Mouse (Mus musculus) yolk sac, embryonic 10.5 days (tissue): ENCODE measurements around the gene Fam71f2.

ENCODE experiments used
- DNase-seq: peaks from one replicate; pipeline ENCODE4 v3.0.0-alpha.2; 2017; ENCODE audit warnings: low spot score

Fam71f2 gene

DNA sequence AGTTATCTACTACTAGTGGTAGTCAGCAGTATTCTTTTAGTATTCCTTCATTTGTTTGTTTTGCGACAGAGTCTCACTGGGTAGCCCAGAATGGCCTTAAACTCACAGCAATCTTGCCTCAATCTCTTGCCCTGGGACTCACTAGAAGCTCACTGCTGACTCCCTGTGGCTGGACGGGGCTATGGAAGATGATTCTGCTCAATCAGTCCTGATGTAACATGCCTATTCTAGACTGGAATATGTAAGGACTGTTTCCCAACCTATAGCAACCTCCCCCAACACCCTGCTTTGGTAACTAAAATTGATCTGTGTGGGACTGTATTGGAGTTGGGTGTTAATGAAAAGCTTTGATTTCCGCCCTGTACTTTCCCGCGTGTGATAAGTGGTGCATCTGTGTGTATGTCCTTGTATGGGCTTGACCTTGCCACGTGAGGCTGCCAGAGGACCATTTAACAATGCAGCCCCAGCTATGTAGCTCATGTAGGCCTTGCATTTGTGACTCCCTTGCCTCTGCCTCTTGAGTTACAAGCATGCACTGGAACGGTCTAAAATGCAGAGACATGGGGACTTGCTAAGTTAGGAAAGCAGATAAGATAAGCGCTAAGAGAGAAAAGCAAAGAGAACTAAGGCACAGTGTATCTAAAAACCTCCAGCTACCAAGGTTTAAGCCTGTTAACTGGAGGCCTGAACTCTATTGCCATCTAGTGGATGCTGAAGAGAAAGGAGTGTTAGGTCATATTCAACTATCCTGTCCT lies 703 bp upstream of the Fam71f2 start:
- peak; percentile 61 for DNase-seq

DNA sequence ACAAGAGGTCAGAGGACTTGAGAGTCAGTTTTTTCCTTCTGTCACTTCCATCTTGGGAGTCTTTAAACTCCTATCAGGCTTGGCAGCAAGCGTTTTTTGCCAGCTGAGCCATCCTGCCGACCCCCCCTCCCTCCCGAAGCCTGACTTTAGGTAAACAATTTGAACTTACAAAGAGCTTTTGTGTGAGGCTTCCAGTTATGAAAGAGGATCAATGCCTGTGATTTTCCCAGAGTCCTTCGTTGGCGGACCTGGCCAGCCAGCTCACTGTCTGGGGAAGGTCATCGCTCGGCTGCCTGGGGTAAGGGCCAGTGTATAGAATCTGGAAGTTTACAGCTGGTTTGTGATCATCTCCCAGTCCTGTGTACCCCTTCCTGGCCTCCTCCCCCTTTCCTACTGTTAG lies 1.3 kb downstream of the Fam71f2 start:
- DNase-seq: no peak

DNA sequence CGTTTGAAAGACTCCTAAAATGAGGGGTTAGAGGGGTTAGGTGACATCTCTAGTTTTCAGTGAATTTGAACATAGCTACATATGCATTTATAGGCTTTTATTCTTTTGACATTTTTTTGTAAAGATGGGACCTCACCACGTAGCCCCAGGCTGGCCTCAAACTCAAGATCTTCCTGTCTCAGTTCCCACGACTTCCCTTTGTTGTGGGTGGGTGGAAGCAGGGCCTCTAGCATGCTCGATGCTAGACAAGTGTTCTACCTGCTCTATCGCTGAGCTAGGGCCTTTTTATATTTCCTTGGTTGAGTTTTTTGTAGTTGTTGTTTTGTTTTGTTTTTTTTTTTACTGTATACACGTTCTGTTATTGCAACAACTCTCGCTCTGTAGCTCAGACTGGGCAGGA lies 7.5 kb downstream of the Fam71f2 start:
- no peak for DNase-seq

DNA sequence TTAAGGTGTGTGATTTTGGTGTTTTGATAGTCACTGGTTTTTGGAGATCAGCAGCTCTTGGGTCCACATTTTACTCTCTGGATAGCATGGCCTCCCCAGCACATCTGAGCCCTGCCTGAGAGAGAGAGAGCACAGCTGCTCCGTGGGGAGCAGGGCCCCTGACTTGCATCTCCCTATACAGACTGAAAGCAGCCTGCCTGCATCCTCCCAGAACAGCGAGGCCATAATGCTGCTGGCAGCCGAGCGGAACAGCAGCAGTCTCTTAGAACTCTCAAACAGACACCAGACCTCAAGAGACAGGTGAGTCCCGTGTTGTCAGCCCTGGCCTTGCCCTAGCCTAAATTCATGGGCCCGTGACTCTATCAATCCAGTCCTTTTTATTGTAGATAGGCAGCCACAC lies 8.1 kb downstream of the Fam71f2 start:
- DNase-seq: no peak

DNA sequence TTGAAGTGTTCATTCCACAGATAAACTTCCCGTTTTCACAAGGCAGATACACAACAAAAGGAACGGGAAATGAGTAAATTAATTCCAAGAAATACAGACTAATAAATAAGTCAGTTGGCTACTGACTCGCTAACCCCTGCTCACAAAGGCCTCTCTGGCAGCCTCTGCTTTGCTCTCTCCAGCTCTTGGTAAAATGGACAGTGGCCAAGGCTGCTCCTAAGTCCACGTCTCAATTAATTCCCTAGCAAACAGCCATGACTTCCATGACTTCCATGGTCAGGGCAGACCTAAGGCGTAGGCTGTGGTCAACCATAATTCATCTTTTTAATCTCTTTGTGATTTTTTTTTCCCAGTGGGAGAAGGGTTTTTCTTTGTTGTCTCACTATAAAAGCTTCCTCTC lies 8.6 kb downstream of the Fam71f2 start:
- DNase-seq: no peak

DNA sequence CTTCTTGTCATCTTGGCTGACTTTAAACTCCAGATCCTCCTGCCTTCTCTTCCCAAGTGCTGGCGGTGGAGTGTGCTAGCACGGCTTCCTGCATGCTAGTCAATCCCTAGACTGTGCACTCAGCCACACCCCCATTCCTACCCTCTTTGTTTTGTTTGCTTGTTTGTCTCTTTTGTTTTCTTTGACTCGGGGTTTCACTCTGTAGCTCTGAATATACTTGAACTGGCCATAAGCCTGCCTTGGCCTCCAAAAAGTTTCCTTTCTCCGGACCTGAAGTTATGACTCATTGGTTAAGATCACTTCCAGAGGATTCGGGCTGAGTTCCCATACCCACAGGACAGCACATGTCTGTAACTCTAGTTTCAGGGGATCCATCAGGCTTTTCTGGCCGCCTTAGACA lies 9.3 kb downstream of the Fam71f2 start:
- no peak for DNase-seq

DNA sequence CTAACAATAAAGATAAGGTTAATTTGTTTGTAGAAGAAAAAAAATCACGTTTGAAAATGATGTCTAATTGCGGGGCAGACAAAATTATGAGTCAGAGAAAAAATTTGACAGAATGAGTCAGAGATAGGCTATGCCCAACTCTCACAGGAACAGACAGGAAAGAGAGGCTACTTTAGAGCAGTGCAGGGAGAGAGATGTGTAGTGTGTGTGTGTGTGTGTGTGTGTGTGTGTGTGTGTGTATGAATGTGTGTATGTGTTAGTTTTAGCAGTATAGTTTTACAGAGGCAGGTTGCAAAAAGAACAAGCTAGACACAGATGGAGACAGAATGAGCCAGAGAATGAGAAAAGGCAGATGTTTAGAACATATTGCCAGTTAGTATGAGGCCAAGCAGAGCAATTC lies 19.7 kb downstream of the Fam71f2 start:
- no peak for DNase-seq

DNA sequence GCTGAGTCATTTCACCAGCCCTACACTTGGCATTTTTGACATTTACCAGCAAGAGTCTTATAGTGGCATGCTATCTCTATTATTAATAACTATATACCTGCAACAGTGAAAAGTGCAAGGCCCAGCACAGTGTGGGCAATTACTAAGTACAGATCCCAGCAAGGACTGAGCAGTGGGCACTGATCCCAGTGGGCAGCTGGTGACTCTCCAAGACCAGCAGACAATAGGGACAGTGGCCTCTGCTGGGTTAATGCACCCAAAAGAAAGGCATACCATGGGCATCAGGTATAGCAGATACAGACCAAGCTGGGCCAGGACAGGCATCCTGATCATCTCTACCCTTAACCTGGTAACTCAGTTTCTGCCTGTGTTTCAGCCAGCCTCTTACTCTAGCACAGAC lies 23.9 kb downstream of the Fam71f2 start:
- no peak for DNase-seq

DNA sequence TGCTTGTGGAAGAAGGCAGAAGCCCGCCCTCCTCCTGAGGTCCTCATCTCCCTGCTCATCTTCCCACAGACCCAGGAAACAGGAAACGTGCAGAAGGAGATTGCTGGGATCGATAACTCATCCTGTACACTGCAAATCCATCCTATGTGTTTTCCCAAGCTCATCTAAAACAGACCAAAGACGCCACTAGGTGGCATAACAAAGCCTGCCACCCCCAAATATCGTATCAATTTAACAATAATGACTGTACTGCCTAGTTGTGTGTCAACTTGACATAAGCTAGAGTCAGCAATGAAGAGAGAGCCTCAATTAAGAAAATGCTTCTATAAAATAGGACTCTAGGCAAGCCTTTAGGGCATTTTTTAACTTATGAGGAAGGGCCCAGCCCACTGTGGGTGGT lies 24.3 kb downstream of the Fam71f2 start:
- no peak for DNase-seq

DNA sequence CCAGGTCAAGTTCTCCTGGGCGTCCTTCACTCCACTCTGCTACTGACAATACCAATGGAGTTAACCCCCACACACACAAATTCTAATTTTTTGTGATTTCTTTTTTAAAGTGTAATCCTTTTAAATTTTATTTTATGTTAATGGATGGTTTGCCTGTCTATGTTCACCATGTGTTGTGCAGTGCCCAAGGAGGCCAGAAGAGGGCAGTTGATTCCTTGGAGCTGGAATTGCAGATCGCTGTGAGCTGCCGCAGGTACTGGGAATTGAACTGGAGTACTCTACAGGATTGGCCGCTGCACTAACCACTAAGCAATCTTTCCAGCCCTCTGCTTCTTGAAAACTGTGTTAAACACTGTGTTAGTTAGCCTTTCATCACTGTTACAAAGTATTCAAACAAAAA lies 26.1 kb downstream of the Fam71f2 start:
- DNase-seq: no peak

DNA sequence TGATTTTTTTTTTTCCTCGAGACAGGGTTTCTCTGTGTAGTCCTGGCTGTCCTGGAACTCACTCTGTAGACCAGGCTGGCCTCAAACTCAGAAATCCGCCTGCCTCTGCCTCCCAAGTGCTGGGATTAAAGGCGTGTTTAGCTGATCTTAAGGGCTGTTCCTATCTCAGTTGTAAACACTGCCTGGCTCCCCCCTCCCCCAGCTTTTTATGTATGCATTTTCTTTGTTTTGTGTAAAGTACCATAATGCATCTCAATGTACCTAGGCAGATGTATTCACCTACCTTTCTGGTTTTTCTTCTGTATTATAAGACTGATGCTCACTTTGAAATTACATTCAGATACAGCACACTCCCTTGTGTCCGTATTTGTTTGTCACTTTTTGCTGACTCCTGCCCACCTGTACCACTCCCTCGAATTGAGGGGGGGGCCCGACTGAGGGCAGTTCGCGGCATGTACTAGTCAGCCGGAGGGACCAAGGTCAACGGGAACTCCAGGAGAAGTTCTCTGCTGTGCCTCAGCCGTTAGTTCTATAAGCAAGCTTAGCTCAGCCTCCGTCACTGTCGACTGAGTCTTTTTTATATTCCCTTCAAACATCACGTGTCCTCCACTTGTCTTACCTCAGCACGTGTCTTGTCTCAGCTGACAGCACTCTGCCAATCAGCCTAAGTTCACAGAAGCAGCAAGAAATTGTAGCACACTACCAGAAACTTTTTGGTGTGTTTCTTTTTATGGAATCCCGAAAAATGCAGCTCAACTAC lies 29.6 kb downstream of the Fam71f2 start:
- no peak for DNase-seq

DNA sequence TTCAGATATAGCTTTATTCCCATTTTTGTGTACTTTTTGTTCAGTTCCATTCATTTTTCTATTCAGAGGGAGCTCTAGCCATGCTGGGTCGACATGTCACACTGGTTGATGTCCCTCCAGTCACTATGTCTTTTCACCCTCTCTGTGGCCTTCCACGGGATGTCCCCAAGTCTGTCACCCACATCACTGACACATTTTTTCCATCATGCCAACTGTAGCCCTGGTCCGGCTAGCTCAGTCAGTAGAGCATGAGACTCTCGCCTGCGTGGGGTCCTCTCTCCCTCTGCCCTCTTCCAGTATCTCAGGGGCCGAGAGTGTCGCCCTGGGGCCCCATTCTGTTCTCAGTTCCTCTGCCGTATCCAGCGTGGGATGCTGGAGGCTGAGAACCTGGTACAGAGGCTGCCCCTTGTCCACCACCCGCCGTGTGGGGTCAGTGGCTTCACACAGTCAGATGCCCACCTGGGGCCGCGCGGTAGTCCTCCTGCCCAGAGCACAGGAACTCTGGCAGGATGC lies 34.4 kb downstream of the Fam71f2 start:
- no peak for DNase-seq

DNA sequence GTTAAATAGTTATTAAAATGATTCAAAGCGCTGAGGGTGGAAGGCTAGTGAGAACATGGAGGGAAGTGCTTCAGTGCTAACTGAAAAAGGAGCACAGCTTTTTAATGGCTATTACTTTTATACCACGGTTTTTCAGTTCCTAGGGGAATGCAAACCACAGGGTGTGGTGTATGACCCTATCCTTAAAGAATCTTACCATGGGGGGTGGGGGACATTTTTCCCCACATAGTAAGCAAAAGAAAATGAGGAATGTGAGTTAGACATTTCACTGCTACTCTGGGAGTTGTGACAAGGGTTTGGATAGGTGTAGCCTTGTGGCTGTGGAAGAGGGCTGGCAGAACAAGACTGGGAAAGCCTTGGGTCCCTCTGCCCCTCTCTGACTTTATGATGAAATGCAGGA lies 37.9 kb downstream of the Fam71f2 start:
- DNase-seq: no peak

DNA sequence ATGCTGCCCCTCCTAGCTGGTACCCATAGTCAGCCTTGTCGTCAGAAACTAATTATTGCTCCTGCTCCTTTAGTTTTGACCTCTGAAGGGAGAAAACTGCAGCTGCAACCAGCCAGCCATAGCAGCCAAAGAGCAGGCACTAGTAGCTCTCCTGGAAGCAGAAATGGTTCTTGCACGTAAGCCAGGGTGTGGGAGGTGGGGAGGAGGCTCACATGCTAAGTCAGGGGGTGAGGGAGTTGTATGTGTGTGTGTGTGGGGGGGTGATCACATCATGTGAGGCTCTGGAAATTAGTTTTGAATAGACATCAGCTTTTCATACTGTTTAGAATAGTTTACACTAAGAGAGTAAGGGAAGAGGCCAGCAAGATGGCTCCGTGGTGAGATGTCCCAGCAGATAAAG lies 38.5 kb downstream of the Fam71f2 start:
- no peak for DNase-seq

DNA sequence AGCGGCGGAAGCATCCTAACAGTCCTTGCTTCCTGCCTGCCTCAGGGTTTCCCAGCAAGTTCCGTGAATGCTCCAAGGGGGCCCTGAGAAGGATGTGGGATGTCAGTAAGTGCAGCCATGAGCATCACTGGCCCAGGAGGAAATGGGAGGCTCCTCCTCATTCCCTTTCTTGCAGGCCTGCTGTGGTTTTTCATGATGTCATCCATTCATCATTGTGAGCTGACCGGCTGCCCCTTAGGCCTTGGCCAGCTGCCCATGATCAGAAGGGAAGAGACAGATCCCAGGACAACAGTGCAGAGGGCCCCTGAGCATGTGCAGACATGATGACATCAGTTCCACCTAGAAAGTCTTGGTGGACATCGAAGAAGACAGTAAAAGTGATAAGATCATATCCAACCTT lies 39.5 kb downstream of the Fam71f2 start, which contains the start of gene Fam71f1:
Gene Fam71f1, plus strand, starts transcription at position 262 of the 400 bp plus-strand sequence.
- peak; percentile 22 for DNase-seq

DNA sequence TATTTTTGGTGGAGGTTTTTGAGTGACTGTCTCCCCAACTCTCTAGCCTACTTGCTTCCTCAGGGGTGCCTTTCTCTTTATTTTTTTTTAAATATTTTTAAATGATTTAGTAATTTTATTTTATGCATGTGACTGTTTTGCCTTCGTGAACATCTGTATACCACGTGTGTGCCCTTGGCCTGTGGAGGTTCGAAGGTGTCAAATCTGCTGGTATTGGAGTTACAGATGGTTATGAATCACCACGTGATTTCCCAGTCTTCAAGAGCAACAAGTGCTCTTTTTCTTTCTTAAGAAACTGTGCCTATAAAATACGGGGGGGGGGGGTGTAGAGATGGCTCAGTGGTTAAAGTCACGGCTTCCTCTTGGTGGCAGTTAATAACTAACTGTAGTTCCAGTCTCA lies 42.2 kb downstream of the Fam71f2 start:
- DNase-seq: no peak

DNA sequence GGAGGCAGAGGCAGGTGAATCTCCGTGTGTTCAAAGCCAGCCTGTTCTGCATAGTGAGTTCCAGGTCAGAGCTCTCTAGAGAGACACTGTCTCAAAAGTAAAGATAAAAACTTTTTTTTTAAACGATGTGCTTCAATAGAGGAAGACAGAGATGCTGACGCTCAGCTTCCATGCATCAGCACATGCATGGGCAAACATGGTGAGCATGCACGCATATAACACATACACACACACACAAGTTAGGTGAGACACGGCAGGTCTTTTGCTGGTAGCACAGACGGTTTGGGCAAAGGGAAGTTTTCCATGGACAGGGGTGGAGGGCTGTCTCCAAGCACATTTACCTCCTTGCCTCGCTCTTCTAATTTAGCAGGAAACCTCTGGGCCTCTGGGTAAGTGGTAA lies 42.8 kb downstream of the Fam71f2 start:
- no peak for DNase-seq

DNA sequence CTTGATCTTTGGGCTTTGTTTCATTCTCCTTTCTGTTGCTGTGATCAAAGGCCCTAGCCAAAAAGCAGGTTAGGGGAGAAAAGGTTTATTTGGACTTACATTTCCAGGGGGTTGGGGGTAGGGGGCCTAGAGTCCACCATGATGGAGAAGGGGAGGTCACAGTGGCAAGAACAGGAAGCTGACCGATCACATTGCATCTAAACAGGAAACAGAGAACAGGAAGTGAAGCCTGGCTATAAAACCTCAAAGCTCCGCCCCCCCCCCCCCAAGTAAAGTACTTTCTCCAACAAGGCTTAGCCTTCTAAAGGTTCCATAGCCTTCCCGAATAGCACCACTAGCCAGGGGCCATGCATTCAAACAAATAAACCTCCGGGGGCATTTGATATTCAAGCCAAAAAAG lies 43.3 kb downstream of the Fam71f2 start:
- DNase-seq: no peak

DNA sequence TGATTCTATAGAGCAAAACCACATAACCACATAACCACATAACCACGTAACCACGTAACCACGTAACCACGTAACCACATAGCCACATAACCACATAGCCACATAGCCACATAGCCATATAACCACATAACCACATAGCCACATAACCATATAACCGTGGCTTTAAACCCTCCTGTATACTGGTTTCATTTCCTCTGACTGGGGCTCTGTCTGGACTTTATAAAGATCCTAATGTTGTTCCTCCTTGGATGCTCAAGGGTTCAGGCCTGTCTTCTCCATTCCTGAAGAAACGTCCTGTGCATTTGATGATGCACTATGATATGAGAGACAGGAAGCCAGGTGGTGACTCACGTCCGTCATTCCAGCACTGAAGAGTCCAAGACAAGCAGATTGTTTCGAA lies 47.6 kb downstream of the Fam71f2 start:
- no peak for DNase-seq

DNA sequence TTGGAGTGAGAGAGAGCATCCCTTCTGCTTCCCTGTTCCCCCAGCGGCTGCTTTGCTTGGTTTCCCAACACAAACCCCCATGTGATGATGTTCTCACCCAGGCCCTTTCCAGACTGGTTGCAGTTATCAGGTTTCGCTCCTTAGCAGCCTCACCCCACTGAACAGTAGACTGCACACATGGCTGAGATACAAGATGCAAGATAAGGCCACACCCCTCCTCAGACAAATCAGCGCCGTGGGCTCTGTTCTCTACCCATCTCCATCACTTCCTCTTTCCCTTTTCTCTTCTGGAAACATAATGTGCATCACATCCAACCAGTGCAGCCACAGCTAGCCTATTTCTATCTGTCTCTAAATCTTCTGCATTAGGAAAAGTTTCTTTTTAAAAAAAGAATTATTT lies 50.1 kb downstream of the Fam71f2 start:
- no peak for DNase-seq
